Mouse (Mus musculus) layer of hippocampus, postnatal 14 days (tissue): ENCODE data around the gene Eps8l1. TPM values are rescaled to one million over a fixed set of nuclear protein-coding genes. Genes with fewer than 3 reads are reported as not detected.

Experiments
- DNase-seq, 2 experiments: peaks; one replicate each; pipeline ENCODE4 v3.0.0; 2021 to 2022; ENCODE audit warnings: low spot score in 2 of 2, mixed read lengths in 1 of 2
- total RNA-seq, 2 experiments: library from RNA; stranded (reverse); gene quantifications; 2 replicates each; pipeline ENCODE4 v1.2.3; 2021

Eps8l1 gene
- total RNA-seq, 2 experiments from 2014 or later = 2.8 to 4.7 TPM

GRCm38 (mm10) chr7:4478021-4478795 is 17.7 kb downstream of the Eps8l1 start:
- peak; percentile 37 to 72 for DNase-seq

GRCm38 (mm10) chr7:4478796-4479291 is 18.4 kb downstream of the Eps8l1 start:
- no peak for DNase-seq

GRCm38 (mm10) chr7:4479674-4480073 is 19.2 kb downstream of the Eps8l1 start:
- no peak for DNase-seq

GRCm38 (mm10) chr7:4482281-4482680 is 21.8 kb downstream of the Eps8l1 start:
- no peak for DNase-seq

GRCm38 (mm10) chr7:4491308-4491707 is 30.8 kb downstream of the Eps8l1 start:
- DNase-seq = no peak

- DNase-seq = no peak
Measured at GRCm38 (mm10) chr7:4492284-4493224, 32.1 kb downstream of the Eps8l1 start.

- no peak for DNase-seq
Measured at GRCm38 (mm10) chr7:4493991-4494390, 33.5 kb downstream of the Eps8l1 start.

- no peak for DNase-seq
Measured at GRCm38 (mm10) chr7:4496468-4496867, 36.0 kb downstream of the Eps8l1 start.

GRCm38 (mm10) chr7:4497271-4497903 is 36.9 kb downstream of the Eps8l1 start:
- DNase-seq = no peak

GRCm38 (mm10) chr7:4498251-4498650 is 37.8 kb downstream of the Eps8l1 start:
- DNase-seq = peak in 1 of 2 experiments; percentile 46

- no peak for DNase-seq
Measured at GRCm38 (mm10) chr7:4499034-4499433, 38.6 kb downstream of the Eps8l1 start.

GRCm38 (mm10) chr7:4500892-4501471 is 40.5 kb downstream of the Eps8l1 start:
- DNase-seq = peak; percentile 37 to 47

GRCm38 (mm10) chr7:4501558-4502397 is 41.3 kb downstream of the Eps8l1 start, which contains the start of gene Ppp1r12c:
TSS of gene Ppp1r12c (minus strand) at chr7:4501680.
- DNase-seq = peak; percentile 96

- DNase-seq = peak in 1 of 2 experiments; percentile 82
Measured at GRCm38 (mm10) chr7:4502421-4503090, 42.1 kb downstream of the Eps8l1 start.

GRCm38 (mm10) chr7:4503100-4503499 is 42.6 kb downstream of the Eps8l1 start:
- DNase-seq = no peak

GRCm38 (mm10) chr7:4503858-4504257 is 43.4 kb downstream of the Eps8l1 start:
- no peak for DNase-seq

GRCm38 (mm10) chr7:4504646-4505435 is 44.4 kb downstream of the Eps8l1 start:
- DNase-seq = no peak

- no peak for DNase-seq
Measured at GRCm38 (mm10) chr7:4507220-4507619, 46.7 kb downstream of the Eps8l1 start.
